Mouse (Mus musculus): ENCODE measurements around the gene Irf9.
A peak's percentile ranks its signal among the peaks of the same experiment; 100 is the strongest.

Irf9 gene

DNA sequence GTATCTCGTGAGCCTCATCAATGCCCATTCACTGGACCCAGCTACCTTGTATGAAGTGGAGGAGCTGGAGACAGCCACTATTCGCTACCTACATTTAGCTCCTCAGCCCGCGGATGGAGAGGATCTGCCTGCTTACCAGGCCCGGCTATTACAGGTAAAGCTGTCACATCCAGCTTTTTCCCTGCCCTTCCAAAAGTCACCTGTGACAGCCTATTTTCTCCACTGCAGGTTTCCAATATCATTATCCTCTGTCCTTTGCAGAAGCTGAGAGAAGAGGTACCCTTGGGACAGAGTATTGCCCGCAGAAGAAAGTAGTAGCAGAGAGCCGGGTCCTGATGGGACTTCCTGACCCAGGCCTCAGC lies at the start of gene Irf9:
Irf9 (plus strand) TSS at position 301 of the 362 bp plus-strand sequence.
- DNase-seq (ENCODE audit: low spot score): no peak

GRCm38 (mm10) chr14:55554635-55555034 lies 48.7 kb upstream of the Irf9 start:
- no peak for DNase-seq (ENCODE audit: low spot score)

DNA sequence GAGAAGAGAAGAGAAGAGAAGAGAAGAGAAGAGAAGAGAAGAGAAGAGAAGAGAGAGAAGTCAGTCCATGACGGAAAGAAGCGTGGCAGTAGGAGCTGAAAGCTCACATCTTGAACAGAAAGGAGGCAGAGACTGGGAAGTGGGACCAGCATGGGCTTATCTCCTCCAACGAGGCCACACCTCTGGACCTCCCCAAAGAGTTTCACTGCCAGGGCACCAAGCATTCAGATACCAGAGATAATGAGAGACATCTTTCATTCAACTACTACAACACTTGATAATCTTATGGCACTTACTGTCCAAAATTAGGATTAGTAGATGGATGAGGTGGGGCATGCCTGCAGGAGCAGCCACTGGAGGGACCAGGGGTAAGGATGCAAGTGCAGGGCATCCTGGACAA lies 47.6 kb upstream of the Irf9 start:
- DNase-seq (ENCODE audit: low spot score): no peak

DNA sequence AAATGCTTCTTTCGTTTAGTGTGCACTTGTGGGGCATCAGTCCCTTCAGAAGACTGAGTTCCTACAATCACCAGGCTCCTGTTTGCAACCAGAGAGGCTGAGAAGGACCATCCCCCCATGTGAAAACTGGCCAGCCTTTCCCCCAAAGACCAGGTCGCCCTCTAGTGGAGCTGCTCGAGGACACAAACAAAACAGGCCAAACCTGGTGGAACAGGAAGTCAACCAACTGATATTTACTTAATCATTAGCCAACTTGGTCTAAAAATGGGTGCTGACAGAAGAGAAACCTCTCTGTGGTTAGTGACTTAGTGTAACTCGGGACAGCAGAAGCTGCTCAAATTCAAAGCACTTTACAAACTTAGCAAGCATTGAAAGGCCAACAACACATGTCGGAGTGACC lies 46.4 kb upstream of the Irf9 start:
- DNase-seq (ENCODE audit: low spot score): peak; percentile 83

DNA sequence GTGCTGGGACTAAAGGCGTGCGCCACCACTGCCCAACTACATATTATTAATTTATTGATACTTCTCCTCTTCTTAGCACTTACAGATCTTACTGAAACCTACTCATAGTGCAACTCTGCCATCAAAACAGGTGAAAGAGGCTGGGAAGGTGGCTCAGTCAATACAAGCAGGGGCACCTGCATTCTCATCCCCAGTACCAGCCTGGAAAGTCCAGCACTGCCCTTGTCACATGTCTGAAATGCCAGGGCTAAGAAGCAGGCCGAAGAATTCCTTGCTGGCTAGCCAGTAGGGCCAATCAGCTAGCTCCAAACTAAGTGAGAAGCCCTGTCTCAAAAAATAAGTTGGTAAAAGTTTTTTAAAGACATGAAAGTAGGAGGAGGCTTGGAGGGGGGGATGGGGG lies 45.8 kb upstream of the Irf9 start:
- no peak for DNase-seq (ENCODE audit: low spot score)

DNA sequence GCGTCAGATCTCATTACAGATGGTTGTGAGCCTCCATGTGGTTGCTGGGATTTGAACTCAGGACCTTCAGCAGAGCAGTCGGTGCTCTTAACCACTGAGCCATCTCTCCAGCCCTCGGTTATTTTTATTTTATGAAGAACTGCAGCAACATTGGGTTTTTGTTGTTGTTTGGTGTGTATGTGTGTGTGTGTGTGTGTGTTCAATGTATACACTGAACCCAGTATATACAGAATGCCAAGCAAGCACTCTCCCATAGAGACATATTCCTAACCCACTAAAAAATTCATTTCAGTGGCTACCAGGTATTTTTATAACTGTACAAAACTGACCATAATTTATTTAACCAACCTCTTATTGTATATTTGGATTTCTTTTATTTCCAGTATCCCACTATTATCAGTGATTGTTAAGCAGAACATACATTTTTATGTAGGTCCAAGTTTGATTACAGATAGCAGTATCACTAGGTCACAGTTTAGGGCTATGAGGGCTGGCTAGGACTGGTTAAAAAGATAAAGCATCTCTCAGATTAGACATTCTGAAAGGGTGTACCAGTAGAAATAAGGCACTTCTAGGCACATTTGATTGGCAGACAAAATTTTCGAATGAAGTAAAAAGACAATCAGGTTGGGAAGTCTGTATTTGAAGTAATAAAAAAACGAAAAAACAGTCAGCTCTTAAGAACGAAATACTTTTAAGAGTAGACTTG lies 44.5 kb upstream of the Irf9 start:
- DNase-seq (ENCODE audit: low spot score): no peak

- peak; percentile 94 for DNase-seq (ENCODE audit: low spot score)
These were observed 43.6 kb upstream of the Irf9 start, which contains the start of gene Dcaf11 for GRCm38 (mm10) chr14:55559799-55560201. TSS of gene Dcaf11 (plus strand) at chr14:55560006.

DNA sequence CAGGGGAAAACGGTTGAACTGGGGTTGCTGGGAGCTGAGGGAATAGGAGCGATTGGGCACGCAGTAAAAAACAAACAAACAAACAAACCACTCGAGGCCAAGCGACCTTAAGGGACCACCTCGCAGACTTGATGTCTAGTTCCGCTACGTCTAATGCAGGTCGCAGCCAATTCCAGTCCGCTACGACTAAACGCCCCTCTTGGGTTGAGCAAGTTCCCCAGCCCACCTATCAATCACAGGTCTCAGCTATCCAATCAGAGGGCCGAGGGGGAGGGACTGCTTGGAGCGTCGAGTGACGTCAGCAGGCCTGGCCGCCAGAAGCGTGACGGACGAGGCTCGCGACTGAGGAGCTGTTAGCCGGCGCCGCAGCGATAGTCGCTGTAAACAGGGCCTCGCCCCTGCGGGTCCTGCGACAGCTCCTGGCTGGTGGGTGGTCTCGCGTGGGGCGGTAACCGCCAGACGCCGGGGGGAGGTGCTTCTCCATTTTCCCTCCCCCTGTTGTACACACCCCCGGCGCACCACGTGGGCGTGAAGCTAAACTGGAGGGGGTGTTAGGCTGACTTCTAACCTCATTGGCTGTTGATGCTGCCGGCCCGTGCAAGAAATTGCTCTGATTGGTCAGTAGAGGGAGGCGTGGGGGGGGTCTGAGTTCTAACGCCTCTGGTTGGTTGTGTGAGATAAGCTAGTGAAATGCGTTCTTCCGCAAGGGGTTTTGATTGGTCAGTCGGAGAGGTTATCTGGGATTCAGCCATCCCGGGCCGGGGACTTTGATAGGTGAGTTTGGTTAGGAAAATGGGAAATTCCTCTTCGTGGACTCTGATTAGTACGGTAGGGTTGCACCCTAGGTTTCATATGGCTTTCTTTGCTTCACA lies 42.9 kb upstream of the Irf9 start, which contains the start of gene A730061H03Rik:
A730061H03Rik (minus strand) TSS at position 205 of the 872 bp plus-strand sequence.
- peak; percentile 99 for DNase-seq (ENCODE audit: low spot score)

DNA sequence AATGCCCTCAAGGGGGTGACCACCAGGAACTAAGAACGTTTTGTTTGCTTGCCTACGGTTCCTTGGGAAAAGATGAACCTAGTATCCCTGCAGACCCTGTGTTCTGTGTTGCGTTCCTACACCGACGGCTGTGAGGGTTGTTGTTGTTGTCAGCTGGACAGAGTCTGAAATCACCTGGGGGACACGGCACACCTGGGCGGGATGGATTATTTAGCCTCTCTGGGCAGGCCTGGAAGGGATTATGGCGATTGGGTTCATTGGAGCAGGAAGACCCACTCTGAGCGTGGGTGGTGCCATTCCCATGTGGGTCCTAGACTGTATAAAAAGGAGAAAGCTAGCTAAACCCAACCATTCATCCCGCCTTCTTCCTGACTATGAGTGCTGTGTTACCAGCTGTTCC lies 41.5 kb upstream of the Irf9 start:
- DNase-seq (ENCODE audit: low spot score): no peak

- DNase-seq (ENCODE audit: low spot score): no peak
These were observed 40.1 kb upstream of the Irf9 start for GRCm38 (mm10) chr14:55563249-55563648.

GRCm38 (mm10) chr14:55565748-55566147 lies 37.6 kb upstream of the Irf9 start:
- no peak for DNase-seq (ENCODE audit: low spot score)

DNA sequence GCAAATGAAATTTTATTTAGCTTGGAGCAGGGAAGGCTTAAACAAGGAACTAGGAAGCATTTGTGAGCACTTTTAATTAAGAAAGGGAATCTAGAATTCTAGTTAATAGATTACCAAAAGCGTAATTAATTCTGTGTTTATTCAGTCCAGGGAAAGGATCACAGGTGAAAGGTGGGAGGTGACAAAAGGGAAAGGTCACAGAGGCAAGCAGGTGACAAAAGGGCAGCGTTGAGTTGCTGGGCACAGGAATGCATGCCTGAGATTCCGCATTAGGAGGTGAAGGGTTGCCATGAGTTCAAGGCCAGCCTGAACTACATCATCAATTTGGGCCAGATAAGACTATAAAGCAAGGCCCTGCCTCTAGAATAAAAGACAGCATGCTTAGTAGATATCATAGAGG lies 35.9 kb upstream of the Irf9 start:
- no peak for DNase-seq (ENCODE audit: low spot score)

GRCm38 (mm10) chr14:55570588-55570987 lies 32.8 kb upstream of the Irf9 start:
- DNase-seq (ENCODE audit: low spot score): no peak

- DNase-seq (ENCODE audit: low spot score): no peak
These were observed 31.6 kb upstream of the Irf9 start for GRCm38 (mm10) chr14:55571760-55572159.

GRCm38 (mm10) chr14:55575302-55575701 lies 28.1 kb upstream of the Irf9 start, which contains the start of gene Fitm1:
TSS of gene Fitm1 (plus strand) at chr14:55575617.
- DNase-seq (ENCODE audit: low spot score): no peak

DNA sequence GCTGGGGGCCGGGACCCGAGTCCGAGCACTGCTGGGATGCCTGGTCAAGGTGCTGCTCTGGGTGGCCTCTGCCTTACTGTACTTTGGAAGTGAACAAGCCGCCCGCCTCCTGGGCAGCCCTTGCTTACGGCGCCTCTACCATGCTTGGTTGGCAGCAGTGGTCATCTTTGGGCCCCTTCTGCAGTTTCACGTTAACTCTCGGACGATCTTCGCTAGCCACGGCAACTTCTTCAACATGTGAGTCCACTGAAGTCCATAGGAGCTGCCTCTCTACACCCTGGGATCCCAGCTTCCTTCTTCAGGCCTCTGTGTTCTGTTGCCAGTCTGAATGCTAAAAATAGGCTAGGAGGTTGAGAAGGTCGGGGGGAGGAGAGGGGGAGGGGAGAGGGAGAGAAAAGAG lies 27.7 kb upstream of the Irf9 start:
- DNase-seq (ENCODE audit: low spot score): no peak

DNA sequence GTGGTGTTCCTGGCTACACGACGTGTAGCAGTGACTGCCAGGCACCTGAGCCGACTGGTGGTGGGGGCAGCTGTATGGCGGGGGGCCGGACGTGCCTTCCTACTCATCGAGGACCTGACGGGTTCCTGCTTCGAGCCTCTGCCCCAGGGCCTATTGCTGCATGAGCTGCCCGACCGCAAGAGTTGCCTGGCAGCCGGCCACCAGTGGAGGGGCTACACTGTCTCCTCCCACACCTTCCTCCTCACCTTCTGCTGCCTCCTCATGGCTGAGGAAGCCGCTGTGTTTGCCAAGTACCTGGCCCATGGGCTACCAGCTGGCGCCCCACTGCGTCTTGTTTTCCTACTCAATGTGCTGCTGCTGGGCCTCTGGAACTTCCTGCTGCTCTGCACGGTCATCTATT lies 27.0 kb upstream of the Irf9 start:
- DNase-seq (ENCODE audit: low spot score): no peak

DNA sequence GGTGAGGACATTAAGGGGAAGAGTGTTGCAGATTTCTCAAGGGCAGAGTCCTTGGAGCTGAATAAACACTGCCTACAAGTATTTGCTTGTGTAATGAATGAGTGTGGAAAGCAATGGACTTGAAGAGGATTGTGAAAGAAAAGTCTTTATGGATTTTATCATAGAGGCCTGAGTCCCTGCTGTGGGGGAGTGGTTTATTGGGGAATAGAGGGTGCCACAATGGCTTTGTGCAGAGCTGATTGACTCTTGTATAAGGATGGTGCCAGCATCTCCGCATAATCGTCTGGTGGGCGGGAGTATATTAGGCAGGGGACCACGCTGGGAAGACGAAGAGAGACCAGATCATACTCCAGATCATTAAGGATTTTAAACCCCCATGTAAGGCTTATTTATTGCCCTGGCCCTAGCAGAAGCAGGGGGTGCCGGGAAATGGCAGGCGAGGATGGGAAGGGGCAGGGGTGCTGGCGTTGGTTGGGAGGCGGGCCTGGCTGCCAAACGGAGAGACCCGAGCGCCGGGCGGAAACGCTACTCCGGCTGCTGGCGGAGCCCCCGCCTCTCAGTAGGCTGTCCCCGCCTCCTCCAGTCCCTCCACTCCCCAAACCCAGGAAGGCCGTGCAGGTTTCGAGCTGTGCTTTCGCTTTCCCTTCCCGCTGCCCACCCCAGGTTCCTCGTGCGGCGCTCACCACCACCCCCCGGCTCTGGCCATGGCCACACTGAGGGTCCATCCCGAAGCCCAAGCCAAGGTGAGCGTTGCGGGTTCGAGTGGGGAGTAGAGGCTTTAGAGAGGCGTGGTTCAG lies 25.3 kb upstream of the Irf9 start, which contains the start of gene Psme1:
Psme1 (plus strand) TSS at position 253 of the 797 bp plus-strand sequence.
- peak; percentile 80 for DNase-seq (ENCODE audit: low spot score)

GRCm38 (mm10) chr14:55578668-55579269 lies 24.6 kb upstream of the Irf9 start:
- DNase-seq (ENCODE audit: low spot score): no peak

DNA sequence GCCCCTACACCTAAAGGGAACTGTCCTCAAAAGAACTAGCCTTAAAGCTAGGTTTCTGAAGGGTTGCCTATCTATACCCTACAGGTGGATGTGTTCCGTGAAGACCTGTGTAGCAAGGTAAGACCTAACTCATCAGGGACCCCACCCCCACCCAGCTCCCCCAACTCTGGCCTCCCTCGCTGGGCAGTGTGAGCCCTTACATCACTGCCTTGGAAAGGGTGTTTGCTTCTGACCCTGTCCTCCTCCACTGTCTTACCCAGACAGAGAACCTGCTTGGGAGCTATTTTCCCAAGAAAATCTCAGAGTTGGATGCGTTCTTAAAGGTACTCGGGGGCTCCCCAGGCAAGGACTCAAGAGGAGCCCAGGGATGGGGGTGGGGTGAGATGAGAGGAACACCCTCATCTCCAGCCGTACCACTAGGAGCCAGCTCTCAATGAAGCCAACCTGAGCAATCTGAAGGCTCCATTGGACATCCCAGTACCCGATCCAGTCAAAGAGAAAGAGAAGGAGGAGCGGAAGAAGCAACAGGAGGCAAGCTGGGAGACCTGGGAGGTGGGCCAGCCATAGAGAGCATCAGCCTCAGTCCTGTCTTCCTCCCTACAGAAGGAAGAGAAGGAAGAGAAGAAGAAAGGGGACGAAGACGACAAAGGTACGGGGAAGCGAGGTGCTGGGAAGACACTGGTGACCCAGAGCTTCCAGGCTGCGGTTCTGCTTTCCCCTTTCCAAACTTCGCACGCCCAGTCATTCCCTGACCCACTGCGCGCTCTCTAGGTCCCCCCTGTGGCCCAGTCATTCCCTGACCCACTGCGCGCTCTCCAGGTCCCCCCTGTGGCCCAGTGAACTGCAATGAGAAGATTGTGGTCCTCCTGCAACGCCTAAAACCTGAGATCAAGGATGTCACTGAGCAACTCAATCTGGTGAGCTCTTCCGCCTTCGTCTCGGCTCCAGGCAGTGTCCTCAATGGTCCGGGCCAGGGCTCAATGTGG lies 23.6 kb upstream of the Irf9 start:
- no peak for DNase-seq (ENCODE audit: low spot score)

DNA sequence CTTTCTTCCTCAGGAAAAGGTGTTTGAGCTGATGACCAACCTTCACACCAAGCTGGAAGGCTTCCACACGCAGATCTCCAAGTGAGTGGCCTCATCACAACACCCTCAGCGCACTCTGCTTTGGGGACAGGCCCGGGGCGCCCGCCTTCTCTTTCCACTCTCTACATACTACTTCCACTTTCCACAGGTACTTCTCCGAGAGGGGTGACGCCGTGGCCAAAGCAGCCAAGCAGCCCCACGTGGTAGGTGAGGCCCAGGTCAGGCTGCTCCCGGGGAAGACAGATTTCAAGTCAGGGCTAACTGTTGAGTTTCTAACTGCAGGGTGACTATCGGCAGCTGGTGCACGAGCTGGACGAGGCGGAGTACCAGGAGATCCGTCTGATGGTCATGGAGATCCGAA lies 22.6 kb upstream of the Irf9 start:
- no peak for DNase-seq (ENCODE audit: low spot score)

Measured in retina, embryonic 14.5 days (tissue).